Mouse (Mus musculus): ENCODE data around the gene Myo1h.

GRCm38 (mm10) chr5:114285398-114285700, 3.6 kb upstream of the Myo1h start:
- TF ChIP-seq GATA1 (IDR thresholded peaks at IDR 0.05; ENCODE audit: low read length) = no peak
- TF ChIP-seq TAL1 (IDR thresholded peaks at IDR 0.05; ENCODE audit: low read length) = no peak
